Mouse (Mus musculus): ENCODE results near the gene Med27. TPM values are rescaled to one million over a fixed set of nuclear protein-coding genes. Genes with fewer than 3 reads are reported as not detected.
"Not testable (repeated sequence)": the region's sequence is repeated elsewhere in the genome, so short reads cannot be mapped to it uniquely, and the experiment has no call there.

Med27 gene
- polyA plus RNA-seq, 1 experiment = 33.3 TPM

GRCm38 (mm10) chr2:29525273-29525805 lies 178.7 kb downstream of the Med27 start:
- Histone ChIP-seq H3K27ac (ENCODE audit: insufficient read depth, low read depth, low read length) (no peak overlapping the region), H3K27me3 (ENCODE audit: control insufficient read depth, insufficient read depth, low read length) (no peaks in the 10 kb centered on the region), H3K4me1 (ENCODE audit: control insufficient read depth, insufficient read depth, insufficient read length, low read length) (no peaks in the 10 kb centered on the region), H3K36me3 (ENCODE audit: control insufficient read depth, insufficient read depth, low read length) (no peaks in the 10 kb centered on the region; the same call in 1 of the 2 replicates), H3K4me3 (ENCODE audit: low read depth, low read length) (no peak overlapping the region)
- TF ChIP-seq POLR2A (IDR thresholded peaks at IDR 0.05; ENCODE audit: low read depth, low read length) (no peak), CTCF (IDR thresholded peaks at IDR 0.05; ENCODE audit: extremely low read depth, insufficient read length, insufficient replicate concordance, low read depth, low read length) (no peak)
- 71% methylated on average over 4 of the region's 4 CpGs for whole genome bisulfite sequencing

- no peak overlapping the region for H3K27ac ChIP-seq (ENCODE audit: insufficient read depth, low read depth, low read length)
- H3K36me3 ChIP-seq (ENCODE audit: control insufficient read depth, insufficient read depth, low read length) = no peaks in the 10 kb centered on the region; the same call in 1 of the 2 replicates
- H3K4me3 ChIP-seq (ENCODE audit: low read depth, low read length) = no peak overlapping the region
- 74% methylated on average over 14 of the region's 14 CpGs for whole genome bisulfite sequencing
- no peaks in the 10 kb centered on the region for H3K4me1 ChIP-seq (ENCODE audit: control insufficient read depth, insufficient read depth, insufficient read length, low read length)
- no peak for TF ChIP-seq POLR2A (IDR thresholded peaks at IDR 0.05; ENCODE audit: low read depth, low read length)
- TF ChIP-seq CTCF (IDR thresholded peaks at IDR 0.05; ENCODE audit: extremely low read depth, insufficient read length, insufficient replicate concordance, low read depth, low read length) = no peak
- H3K27me3 ChIP-seq (ENCODE audit: control insufficient read depth, insufficient read depth, low read length) = no peaks in the 10 kb centered on the region
Observed at GRCm38 (mm10) chr2:29526266-29526665, 179.6 kb downstream of the Med27 start.

GRCm38 (mm10) chr2:29527480-29527879 lies 180.9 kb downstream of the Med27 start:
- not testable (repeated sequence) for H3K4me3 ChIP-seq (ENCODE audit: low read depth, low read length); H3K27ac ChIP-seq (ENCODE audit: insufficient read depth, low read depth, low read length); H3K27me3 ChIP-seq (ENCODE audit: control insufficient read depth, insufficient read depth, low read length); H3K4me1 ChIP-seq (ENCODE audit: control insufficient read depth, insufficient read depth, insufficient read length, low read length); H3K36me3 ChIP-seq (ENCODE audit: control insufficient read depth, insufficient read depth, low read length)
- WGBS = 92% methylated on average over 7 of the region's 9 CpGs

- WGBS = 81% methylated on average over 5 of the region's 5 CpGs
- Histone ChIP-seq H3K27ac (ENCODE audit: insufficient read depth, low read depth, low read length) (no peak overlapping the region), H3K4me3 (ENCODE audit: low read depth, low read length) (no peak overlapping the region), H3K27me3 (ENCODE audit: control insufficient read depth, insufficient read depth, low read length) (no peaks in the 10 kb centered on the region), H3K36me3 (ENCODE audit: control insufficient read depth, insufficient read depth, low read length) (no peaks in the 10 kb centered on the region; the same call in 1 of the 2 replicates), H3K4me1 (ENCODE audit: control insufficient read depth, insufficient read depth, insufficient read length, low read length) (no peaks in the 10 kb centered on the region)
- TF ChIP-seq POLR2A (IDR thresholded peaks at IDR 0.05; ENCODE audit: low read depth, low read length) = no peak
- no peak for TF ChIP-seq CTCF (IDR thresholded peaks at IDR 0.05; ENCODE audit: extremely low read depth, insufficient read length, insufficient replicate concordance, low read depth, low read length)
Observed at GRCm38 (mm10) chr2:29528811-29529210, 182.2 kb downstream of the Med27 start.

GRCm38 (mm10) chr2:29529788-29530187 lies 183.2 kb downstream of the Med27 start:
- WGBS = 94% methylated on average over 2 of the region's 2 CpGs

GRCm38 (mm10) chr2:29532173-29532572 lies 185.6 kb downstream of the Med27 start:
- H3K36me3 ChIP-seq (ENCODE audit: control insufficient read depth, insufficient read depth, low read length) = no peaks in the 10 kb centered on the region
- H3K4me1 ChIP-seq (ENCODE audit: control insufficient read depth, insufficient read depth, insufficient read length, low read length) = no peaks in the 10 kb centered on the region
- H3K27me3 ChIP-seq (ENCODE audit: control insufficient read depth, insufficient read depth, low read length) = no peaks in the 10 kb centered on the region
- 91% methylated on average over 3 of the region's 3 CpGs for whole genome bisulfite sequencing
- no peak overlapping the region for H3K27ac ChIP-seq (ENCODE audit: insufficient read depth, low read depth, low read length)
- no peak overlapping the region for H3K4me3 ChIP-seq (ENCODE audit: low read depth, low read length)
- TF ChIP-seq POLR2A (IDR thresholded peaks at IDR 0.05; ENCODE audit: low read depth, low read length) (no peak), CTCF (IDR thresholded peaks at IDR 0.05; ENCODE audit: extremely low read depth, insufficient read length, insufficient replicate concordance, low read depth, low read length) (no peak)

More at GRCm38 (mm10) chr2:29529788-29530187, 183.2 kb downstream of the Med27 start:
- not testable (repeated sequence) for H3K4me1 ChIP-seq (ENCODE audit: control insufficient read depth, insufficient read depth, insufficient read length, low read length); H3K27ac ChIP-seq (ENCODE audit: insufficient read depth, low read depth, low read length); H3K36me3 ChIP-seq (ENCODE audit: control insufficient read depth, insufficient read depth, low read length); H3K27me3 ChIP-seq (ENCODE audit: control insufficient read depth, insufficient read depth, low read length); H3K4me3 ChIP-seq (ENCODE audit: low read depth, low read length)

- H3K36me3 ChIP-seq (ENCODE audit: control insufficient read depth, insufficient read depth, low read length) = no peaks in the 10 kb centered on the region
- H3K4me3 ChIP-seq (ENCODE audit: low read depth, low read length) = no peak overlapping the region
- H3K27ac ChIP-seq (ENCODE audit: insufficient read depth, low read depth, low read length) = no peak overlapping the region
- 77% methylated on average over 5 of the region's 5 CpGs for WGBS
- no peaks in the 10 kb centered on the region for H3K4me1 ChIP-seq (ENCODE audit: control insufficient read depth, insufficient read depth, insufficient read length, low read length)
- no peaks in the 10 kb centered on the region for H3K27me3 ChIP-seq (ENCODE audit: control insufficient read depth, insufficient read depth, low read length)
- TF ChIP-seq CTCF (IDR thresholded peaks at IDR 0.05; ENCODE audit: extremely low read depth, insufficient read length, insufficient replicate concordance, low read depth, low read length) (no peak), POLR2A (IDR thresholded peaks at IDR 0.05; ENCODE audit: low read depth, low read length) (no peak)
Observed at GRCm38 (mm10) chr2:29532921-29533320, 186.3 kb downstream of the Med27 start.
